8 mouse cellular contexts compared by ENCODE assay signal in genomic region chr11:62629352-62630224, GRCm38 (mm10). TPM values are rescaled to one million over a fixed set of nuclear protein-coding genes. Genes with fewer than 3 reads are reported as not detected.
DNase-seq lines count a peak whose midpoint lies in the region; ATAC-seq lines count a peak whose summit lies in the region.

No protein-coding gene starts in this region.

- H3K27me3 ChIP-seq in forebrain, embryonic 12.5 days = no peaks in the 10 kb centered on the region
- H3K27me3 ChIP-seq in midbrain, embryonic 16.5 days (ENCODE audit: control insufficient read depth, insufficient read depth, low read depth, low read length) = no peaks in the 10 kb centered on the region

- ATAC-seq in forebrain, embryonic 12.5 days (ENCODE audit: low FRiP score) = peak; percentile 7; the same call in 1 of the 2 replicates
- no peak for ATAC-seq in midbrain, embryonic 16.5 days

- peak overlapping the region; percentile 55 for H3K4me2 ChIP-seq in forebrain, embryonic 12.5 days
- H3K4me2 ChIP-seq in midbrain, embryonic 16.5 days (ENCODE audit: low read length) = peak overlapping the region; percentile 37; the same call in 1 of the 2 replicates

- H3K4me1 ChIP-seq in forebrain, embryonic 12.5 days = peaks cover 54% of the 10 kb centered on the region
- peaks cover 25% of the 10 kb centered on the region for H3K4me1 ChIP-seq in midbrain, embryonic 16.5 days (ENCODE audit: control insufficient read depth, insufficient read depth, low read length)

- peak overlapping the region; percentile 93 for H3K27ac ChIP-seq in forebrain, embryonic 12.5 days
- H3K27ac ChIP-seq in midbrain, embryonic 16.5 days (ENCODE audit: low read length) = peak overlapping the region; percentile 69

- no peaks in the 10 kb centered on the region for H3K9me3 ChIP-seq in forebrain, embryonic 12.5 days
- no peaks in the 10 kb centered on the region for H3K9me3 ChIP-seq in midbrain, embryonic 16.5 days (replicated peaks; ENCODE audit: control insufficient read depth, low read length, poor library complexity, severe bottlenecking)

- intact Hi-C loops in left cerebral cortex, postnatal 14 days (cut with DNase I) = no loop called here

- H3K36me3 ChIP-seq in forebrain, embryonic 12.5 days (replicated peaks) = no peaks in the 10 kb centered on the region
- H3K36me3 ChIP-seq in midbrain, embryonic 16.5 days (ENCODE audit: control insufficient read depth, insufficient read depth, low read length) = no peaks in the 10 kb centered on the region

- peak overlapping the region; percentile 45 for H3K9ac ChIP-seq in forebrain, embryonic 12.5 days
- H3K9ac ChIP-seq in midbrain, embryonic 16.5 days (ENCODE audit: low read depth, low read length) = peak overlapping the region; percentile 40; the same call in 1 of the 2 replicates

- peak overlapping the region; percentile 24 for H3K4me3 ChIP-seq in forebrain, embryonic 12.5 days (replicated peaks)
- no peak overlapping the region for H3K4me3 ChIP-seq in midbrain, embryonic 16.5 days (ENCODE audit: low read depth, low read length)

- WGBS in forebrain, embryonic 12.5 days = 1% methylated on average over 9 of the region's 9 CpGs
- 3% methylated on average over 9 of the region's 9 CpGs for WGBS in midbrain, embryonic 16.5 days

- peak; percentile 34 for DNase-seq in lung, postnatal 36 days
- no peak for DNase-seq in lung, postnatal 14 days
- DNase-seq in kidney, postnatal 10 days = peak; percentile 68
- no peak for DNase-seq in spleen, postnatal 14 days (ENCODE audit: low spot score in 2 of 2)
- no peak for DNase-seq in layer of hippocampus, adult 11-12 months (ENCODE audit: low spot score)
- no peak for DNase-seq in left cerebral cortex, postnatal 14 days (ENCODE audit: low spot score in 2 of 2)

RNA-seq across cellular contexts. Expression of gene Lrrc75a, which starts 18.7 kb away (rescaled TPM):
- 12.6 and 15.1 TPM in 2 replicates for polyA plus RNA-seq in forebrain, embryonic 12.5 days (2016; fragmentation: Nextera tagmentation; extraction: Ambion mirVana)
- 10.0 and 10.2 TPM in 2 replicates for polyA plus RNA-seq in midbrain, embryonic 16.5 days (2015; fragmentation: Nextera tagmentation; extraction: Ambion mirVana)
- total RNA-seq in left cerebral cortex, postnatal 14 days (2021) = 10 to 100 TPM; 16.4 to 16.8 TPM

RNA-seq across cellular contexts. Expression of gene Mmgt2, which starts 18.9 kb away (rescaled TPM):
- polyA plus RNA-seq in forebrain, embryonic 12.5 days (2016; fragmentation: Nextera tagmentation; extraction: Ambion mirVana) = 36.8 and 38.1 TPM in 2 replicates
- polyA plus RNA-seq in midbrain, embryonic 16.5 days (2015; fragmentation: Nextera tagmentation; extraction: Ambion mirVana) = 20.4 and 20.6 TPM in 2 replicates
- 10 to 100 TPM; 23.4 to 24.2 TPM for total RNA-seq in left cerebral cortex, postnatal 14 days (2021)

RNA-seq across cellular contexts. Expression of gene Trpv2, which starts 55.3 kb away (rescaled TPM):
- polyA plus RNA-seq in forebrain, embryonic 12.5 days (2016; fragmentation: Nextera tagmentation; extraction: Ambion mirVana) = 6.4 and 7.3 TPM in 2 replicates
- 43.5 and 43.7 TPM in 2 replicates for polyA plus RNA-seq in midbrain, embryonic 16.5 days (2015; fragmentation: Nextera tagmentation; extraction: Ambion mirVana)
- total RNA-seq in left cerebral cortex, postnatal 14 days (2021) = 10 to 100 TPM; 21.9 to 22.2 TPM

Comparison
In these comparisons a context has a peak if more than half of its experiments do, and no peak if none do; other contexts are left out.
1. DNase-seq: peak in lung, postnatal 36 days (single experiment) and kidney, postnatal 10 days (single experiment); none in lung, postnatal 14 days (single experiment), spleen, postnatal 14 days (0 of 2), layer of hippocampus, adult 11-12 months (single experiment) and left cerebral cortex, postnatal 14 days (0 of 2).